Mouse (Mus musculus) spleen, embryonic (tissue): ENCODE measurements around the gene Kin.

ENCODE experiments used
- CTCF ChIA-PET: fragments of 350-600 bp; sonication (Branson Sonifier 250); formaldehyde crosslinking; loops from one replicate; lab custom pipeline; 2022; lab: Charles Lee

Gene Kin

GRCm38 (mm10) chr2:10108535-10109189 lies 28.3 kb downstream of the Kin start:
- CTCF ChIA-PET = no interaction called here

GRCm38 (mm10) chr2:10118751-10119150 lies 38.4 kb downstream of the Kin start:
- CTCF ChIA-PET = no interaction called here

GRCm38 (mm10) chr2:10119276-10119675 lies 38.9 kb downstream of the Kin start:
- CTCF ChIA-PET = no interaction called here

- CTCF ChIA-PET = no interaction called here
Measured at GRCm38 (mm10) chr2:10121826-10122225, 41.4 kb downstream of the Kin start.

- CTCF ChIA-PET = no interaction called here
Measured at GRCm38 (mm10) chr2:10126122-10126521, 45.7 kb downstream of the Kin start.

- CTCF ChIA-PET = no interaction called here
Measured at GRCm38 (mm10) chr2:10127471-10127870, 47.1 kb downstream of the Kin start.

GRCm38 (mm10) chr2:10128571-10128970 lies 48.2 kb downstream of the Kin start:
- CTCF ChIA-PET = no interaction called here

- CTCF ChIA-PET = no interaction called here
Measured at GRCm38 (mm10) chr2:10130341-10130990, 50.1 kb downstream of the Kin start.

GRCm38 (mm10) chr2:10131296-10131695 lies 50.9 kb downstream of the Kin start, which contains the start of gene Itih2:
TSS of gene Itih2 (minus strand) at chr2:10131396.
- CTCF ChIA-PET = no interaction called here

- CTCF ChIA-PET = no interaction called here
Measured at GRCm38 (mm10) chr2:10132128-10132527, 51.7 kb downstream of the Kin start.

- CTCF ChIA-PET = no interaction called here
Measured at GRCm38 (mm10) chr2:10133941-10134340, 53.5 kb downstream of the Kin start.

- CTCF ChIA-PET = no interaction called here
Measured at GRCm38 (mm10) chr2:10137320-10137719, 56.9 kb downstream of the Kin start.

GRCm38 (mm10) chr2:10140456-10140855 lies 60.1 kb downstream of the Kin start:
- CTCF ChIA-PET = no interaction called here
